Mouse (Mus musculus): ENCODE measurements around the gene Ccn5.

DNA sequence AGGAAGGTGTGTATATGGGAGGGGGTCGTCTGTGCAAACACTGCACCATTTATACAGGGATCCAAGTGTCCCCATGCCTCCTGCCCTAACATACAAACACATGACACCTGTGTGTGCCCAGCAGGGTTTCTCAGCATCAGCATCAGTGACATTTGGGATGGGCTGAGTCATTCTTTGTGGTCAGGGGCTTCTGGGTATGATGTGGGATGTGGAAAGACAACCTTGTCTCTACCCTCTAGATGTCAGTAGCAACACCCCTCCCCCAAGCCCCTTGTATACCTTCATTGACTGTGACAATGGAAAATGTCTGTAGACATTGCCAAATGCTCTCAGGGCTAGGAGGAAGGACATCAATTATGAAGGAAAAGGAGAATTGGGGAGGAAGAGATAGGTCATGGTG, 10.5 kb downstream of the Ccn5 start:
- TF ChIP-seq CTCF (IDR thresholded peaks at IDR 0.05; ENCODE audit: borderline replicate concordance, control insufficient read depth, extremely low read depth, insufficient read depth, low read length, poor library complexity) (no peak), POLR2A (IDR thresholded peaks at IDR 0.05; ENCODE audit: control insufficient read depth, extremely low read depth, insufficient read depth, low read length, poor library complexity) (no peak)

All from thymus, adult 2 months (tissue).